9 mouse cellular contexts compared by ENCODE assay signal in genomic region chr4:46343596-46344260, GRCm38 (mm10). TPM values are rescaled to one million over a fixed set of nuclear protein-coding genes. Genes with fewer than 3 reads are reported as not detected.
DNase-seq lines count a peak whose midpoint lies in the region; ATAC-seq lines count a peak whose summit lies in the region.
"Had no signal": no experiment of that assay in that cellular context is flagged by ENCODE, and none has a peak within 500 bp of the region (broad histone marks: within the 10 kb centered on the region; RNA-seq: fewer than 3 reads in every experiment).

TSS of gene Foxe1 (plus strand) at chr4:46343609.

- H3K27me3 ChIP-seq in lung, embryonic 15.5 days, result peaks cover 99% of the 10 kb centered on the region
- peaks cover 95% of the 10 kb centered on the region for H3K27me3 ChIP-seq in forebrain, embryonic 11.5 days (ENCODE audit: control insufficient read depth, insufficient read depth, low read length)
- peaks cover 97% of the 10 kb centered on the region for H3K27me3 ChIP-seq in limb, embryonic 12.5 days
- H3K27me3 ChIP-seq in splenic B cell, adult 2 months (ENCODE audit: control insufficient read depth, insufficient read depth, low read length, poor library complexity, severe bottlenecking), result peaks cover 6% of the 10 kb centered on the region; the same call in 1 of the 2 replicates

- intact Hi-C loops in left cerebral cortex, postnatal 25 days (cut with DNase I), result loop anchor here (2.0 to 5.0 kb wide), 2 partner anchors 141 to 1626 kb away; no protein-coding TSS in a partner anchor

- no peak for ATAC-seq in lung, embryonic 15.5 days (ENCODE audit: borderline replicate concordance, extremely low read depth, low FRiP score, low TSS enrichment)
- ATAC-seq in forebrain, embryonic 11.5 days (replicated peaks; ENCODE audit: low FRiP score), result no peak
- no peak for ATAC-seq in limb, embryonic 12.5 days (ENCODE audit: insufficient number of reproducible peaks, insufficient read depth, low FRiP score, low TSS enrichment, low read depth)

- 2% methylated on average over 64 of the region's 70 CpGs for WGBS in lung, embryonic 15.5 days
- WGBS in forebrain, embryonic 11.5 days, result 2% methylated on average over 61 of the region's 70 CpGs
- WGBS in limb, embryonic 12.5 days, result 2% methylated on average over 68 of the region's 70 CpGs

- no peak within 1 kb of the TSS for H3K9ac ChIP-seq in lung, embryonic 15.5 days
- H3K9ac ChIP-seq in forebrain, embryonic 11.5 days (ENCODE audit: low read length), result no peak within 1 kb of the TSS
- no peak within 1 kb of the TSS for H3K9ac ChIP-seq in limb, embryonic 12.5 days (replicated peaks)

- no peak within 1 kb of the TSS for H3K27ac ChIP-seq in lung, embryonic 15.5 days
- H3K27ac ChIP-seq in forebrain, embryonic 11.5 days (ENCODE audit: low read depth, low read length), result no peak within 1 kb of the TSS
- no peak within 1 kb of the TSS for H3K27ac ChIP-seq in limb, embryonic 12.5 days

- H3K36me3 ChIP-seq in lung, embryonic 15.5 days, result no peaks in the 10 kb centered on the region
- H3K36me3 ChIP-seq in forebrain, embryonic 11.5 days (ENCODE audit: control insufficient read depth, insufficient read depth, low read length), result no peaks in the 10 kb centered on the region
- H3K36me3 ChIP-seq in limb, embryonic 12.5 days, result no peaks in the 10 kb centered on the region
- H3K36me3 ChIP-seq in splenic B cell, adult 2 months (ENCODE audit: control insufficient read depth, insufficient read depth, low read length, poor library complexity, severe bottlenecking), result no peaks in the 10 kb centered on the region

- DNase-seq in lung, postnatal 25 days (ENCODE audit: low spot score), result no peak
- DNase-seq in forebrain, embryonic 11.5 days (ENCODE audit: low spot score), result peak; percentile 64
- DNase-seq in splenic B cell, adult 2 months (ENCODE audit: low read depth, low spot score), result peak; percentile 8
- no peak for DNase-seq in left cerebral cortex, postnatal 25 days (ENCODE audit: low spot score in 2 of 2)
- DNase-seq in layer of hippocampus, postnatal 25 days (ENCODE audit: extremely low spot score in 1 of 2, low spot score in 1 of 2), result no peak
- no peak for DNase-seq in cerebellum, adult 11-12 months

- H3K4me2 ChIP-seq in lung, embryonic 15.5 days, result peak within 1 kb of the TSS; percentile 57
- H3K4me2 ChIP-seq in forebrain, embryonic 11.5 days (ENCODE audit: low read depth, low read length, severe bottlenecking), result peak within 1 kb of the TSS; percentile 29
- peak within 1 kb of the TSS; percentile 52 for H3K4me2 ChIP-seq in limb, embryonic 12.5 days

- H3K4me3 ChIP-seq in lung, embryonic 15.5 days, result peak within 1 kb of the TSS; percentile 39
- peak within 1 kb of the TSS; percentile 26 for H3K4me3 ChIP-seq in forebrain, embryonic 11.5 days (ENCODE audit: low read depth, low read length)
- H3K4me3 ChIP-seq in limb, embryonic 12.5 days (replicated peaks), result peak within 1 kb of the TSS; percentile 38

- H3K9me3 ChIP-seq in lung, embryonic 15.5 days, result no peaks in the 10 kb centered on the region
- no peaks in the 10 kb centered on the region for H3K9me3 ChIP-seq in forebrain, embryonic 11.5 days (ENCODE audit: control insufficient read depth, low read length)
- no peaks in the 10 kb centered on the region for H3K9me3 ChIP-seq in limb, embryonic 12.5 days

- peaks cover 13% of the 10 kb centered on the region for H3K4me1 ChIP-seq in lung, embryonic 15.5 days
- 0 out of 2 replicates have a peak, but pooled peaks cover 4% of the 10 kb centered on the region for H3K4me1 ChIP-seq in forebrain, embryonic 11.5 days (replicated peaks; ENCODE audit: control insufficient read depth, insufficient read depth, low read length)
- 0 out of 2 replicates have a peak, but pooled peaks cover 12% of the 10 kb centered on the region for H3K4me1 ChIP-seq in limb, embryonic 12.5 days (replicated peaks)

RNA-seq across cellular contexts. Expression of gene Foxe1, which starts in this region (rescaled TPM):
- 0.05 TPM in 1 of 2 replicates, not detected in the other for polyA plus RNA-seq in lung, embryonic 15.5 days (2015; fragmentation: Nextera tagmentation; extraction: Ambion mirVana)
- polyA plus RNA-seq in forebrain, embryonic 11.5 days (2014; fragmentation: Nextera tagmentation; extraction: Ambion mirVana), result 0.08 TPM in 1 of 2 replicates, not detected in the other
- polyA plus RNA-seq in limb, embryonic 12.5 days (2016; fragmentation: Nextera tagmentation; extraction: Ambion mirVana), result not detected in 2 replicates
- not detected for total RNA-seq in left cerebral cortex, postnatal 25 days (2021)
- not detected for total RNA-seq in layer of hippocampus, postnatal 25 days (2021)
- total RNA-seq: layer of hippocampus, postnatal 10 days had no signal

Comparison
In these comparisons a context has a peak if more than half of its experiments do, and no peak if none do; other contexts are left out.
1. Peak in DNase-seq, H3K4me3 ChIP-seq and H3K4me2 ChIP-seq in forebrain, embryonic 11.5 days; RNA of the gene not detected or under 1 TPM.